Mouse (Mus musculus) liver, embryonic 11.5 days (tissue): Measurements from ENCODE around the gene Myo1f. TPM values are rescaled to one million over a fixed set of nuclear protein-coding genes. Genes with fewer than 3 reads are reported as not detected.
A peak's percentile ranks its signal among the peaks of the same experiment; 100 is the strongest.

Source experiments
- ATAC-seq: fragments of 200-750 bp; cut with Nextera tagmentation; replicated peaks from 2 replicates; pipeline ENCODE4 v1.8.0; 2017; ENCODE audit warnings: moderate number of reproducible peaks, mild to moderate bottlenecking, moderate TSS enrichment, moderate library complexity; ENCODE audit not compliant: low FRiP score
- DNase-seq: peaks from one replicate; pipeline ENCODE4 v3.0.0-alpha.2; 2017; ENCODE audit warnings: low spot score
- H3K27ac ChIP-seq: fragments of 300-500 bp; sonication (generic); 2 replicates; pipeline ENCODE4 v1.5.1; 2014; ENCODE audit warnings: mild to moderate bottlenecking, low read depth, low read length, control low read depth
- H3K27me3 ChIP-seq: fragments of 300-500 bp; sonication (generic); replicated peaks from 2 replicates; pipeline ENCODE4 v1.6.1; 2014; ENCODE audit warnings: low read length, mixed read lengths; ENCODE audit not compliant: control insufficient read depth, insufficient read depth
- H3K36me3 ChIP-seq: fragments of 300-500 bp; sonication (generic); 2 replicates; pipeline ENCODE4 v1.6.1; 2014; ENCODE audit warnings: mild to moderate bottlenecking, low read length, moderate library complexity, mixed read lengths; ENCODE audit not compliant: control insufficient read depth, insufficient read depth
- H3K4me1 ChIP-seq: fragments of 300-500 bp; sonication (generic); replicated peaks from 2 replicates; pipeline ENCODE4 v1.6.1; 2014; ENCODE audit warnings: low read length, mixed read lengths; ENCODE audit not compliant: control insufficient read depth, insufficient read depth
- H3K4me2 ChIP-seq: fragments of 300-500 bp; sonication (generic); 2 replicates; pipeline ENCODE4 v1.6.1; 2014; ENCODE audit warnings: mild to moderate bottlenecking, control low read depth, moderate library complexity
- H3K4me3 ChIP-seq: fragments of 300-500 bp; sonication (generic); 2 replicates; pipeline ENCODE4 v1.5.1; 2014; ENCODE audit warnings: low read depth, low read length, control low read depth
- H3K9ac ChIP-seq: fragments of 300-500 bp; sonication (generic); 2 replicates; pipeline ENCODE4 v1.6.1; 2014; ENCODE audit warnings: low read depth, low read length, control low read depth
- H3K9me3 ChIP-seq: fragments of 300-500 bp; sonication (generic); 2 replicates; pipeline ENCODE4 v1.6.1; 2016; ENCODE audit warnings: low read length, inconsistent platforms, mixed read lengths; ENCODE audit not compliant: control insufficient read depth
- WGBS: fragments of 180-500 bp; shearing (Covaris S2); extraction: QIAGEN DNeasy Blood & Tissue Kit; methylation state at CpG from one replicate; pipeline ENCODE4 v1.1.7; 2014; 5-methylcytosine and 5-hydroxymethylcytosine counted together
- polyA plus RNA-seq: library from polyadenylated mRNA; unstranded; fragments of >200 nt; fragmentation: Nextera tagmentation; extraction: Ambion mirVana; gene quantifications from 2 replicates; pipeline ENCODE4 v1.2.1, GENCODE M21; 2014

Gene Myo1f
- polyA plus RNA-seq, 1 experiment from 2014 or later, result 8.1 TPM

DNA sequence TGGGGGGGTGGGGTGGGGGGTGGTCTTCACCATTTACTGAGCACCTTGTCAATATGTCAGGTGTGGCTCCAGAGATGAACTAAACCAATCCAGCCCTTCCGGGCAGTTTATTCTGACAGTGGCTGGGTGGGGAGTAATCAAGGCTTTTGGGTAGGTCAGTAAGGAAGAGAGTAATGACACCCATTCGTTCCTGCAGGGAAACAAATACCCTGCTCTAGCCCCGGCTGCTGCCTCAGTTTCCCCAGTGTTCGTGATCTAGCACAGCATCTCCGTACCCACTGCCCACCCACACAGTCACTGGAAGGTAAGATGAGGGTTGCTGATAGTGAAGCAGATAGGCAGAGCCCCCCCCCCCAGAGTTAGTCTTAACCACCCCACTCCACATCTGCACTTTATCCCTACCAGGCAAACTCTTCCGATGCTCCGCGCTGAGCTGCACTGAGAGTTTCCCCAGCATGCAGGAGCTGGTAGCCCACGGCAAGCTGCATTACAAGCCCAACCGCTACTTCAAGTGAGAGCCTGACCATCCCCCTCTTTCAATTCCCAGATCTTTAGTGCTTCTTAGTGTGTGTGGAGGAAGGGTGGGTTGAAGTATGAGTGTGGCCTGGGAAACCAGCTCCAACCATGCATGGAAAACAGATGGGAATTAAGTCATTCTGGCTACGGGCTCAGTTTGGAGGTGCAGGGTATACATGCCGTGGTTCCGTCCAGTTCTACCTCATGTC, 74.8 kb downstream of the Myo1f start:
- Histone ChIP-seq H3K4me2 (peak overlapping the region; percentile 90), H3K4me3 (peak overlapping the region; percentile 59), H3K27ac (peak overlapping the region; percentile 85), H3K9me3 (no peaks in the 10 kb centered on the region), H3K4me1 (peaks cover 11% of the 10 kb centered on the region), H3K27me3 (no peaks in the 10 kb centered on the region), H3K9ac (no peak overlapping the region; the same call in 1 of the 2 replicates), H3K36me3 (peaks cover 5% of the 10 kb centered on the region; the same call in 1 of the 2 replicates)
- DNase-seq (peak; percentile 29), ATAC-seq (no peak)
- WGBS, result 85% methylated on average over 13 of the region's 13 CpGs

DNA sequence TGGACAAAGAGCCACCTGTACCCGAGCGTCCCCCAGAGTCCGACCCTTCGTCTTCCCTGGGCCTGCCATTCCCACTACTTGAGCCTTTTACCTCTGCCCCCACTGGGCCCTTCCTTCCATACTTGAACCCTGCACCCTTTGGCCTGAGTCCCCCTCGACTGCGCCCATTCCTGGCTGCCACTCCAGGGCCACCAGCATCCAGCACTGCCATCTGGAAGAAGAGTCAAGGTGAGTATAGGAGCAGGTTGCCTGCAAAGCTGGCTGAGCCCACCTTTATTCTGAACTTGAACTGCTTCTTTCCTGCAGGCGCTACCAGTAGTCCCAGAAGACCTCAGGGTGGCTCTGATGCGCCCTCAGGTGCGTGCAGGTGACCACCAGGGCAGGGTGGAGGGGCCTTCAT, 75.7 kb downstream of the Myo1f start:
- Histone ChIP-seq H3K4me3 (no peak overlapping the region), H3K36me3 (peaks cover 5% of the 10 kb centered on the region; the same call in 1 of the 2 replicates), H3K4me2 (no peak overlapping the region), H3K4me1 (peaks cover 11% of the 10 kb centered on the region), H3K9ac (no peak overlapping the region), H3K27me3 (no peaks in the 10 kb centered on the region), H3K9me3 (no peaks in the 10 kb centered on the region), H3K27ac (no peak overlapping the region)
- WGBS, result 94% methylated on average over 9 of the region's 9 CpGs
- ATAC-seq, result no peak
- peak; percentile 29 for DNase-seq

DNA sequence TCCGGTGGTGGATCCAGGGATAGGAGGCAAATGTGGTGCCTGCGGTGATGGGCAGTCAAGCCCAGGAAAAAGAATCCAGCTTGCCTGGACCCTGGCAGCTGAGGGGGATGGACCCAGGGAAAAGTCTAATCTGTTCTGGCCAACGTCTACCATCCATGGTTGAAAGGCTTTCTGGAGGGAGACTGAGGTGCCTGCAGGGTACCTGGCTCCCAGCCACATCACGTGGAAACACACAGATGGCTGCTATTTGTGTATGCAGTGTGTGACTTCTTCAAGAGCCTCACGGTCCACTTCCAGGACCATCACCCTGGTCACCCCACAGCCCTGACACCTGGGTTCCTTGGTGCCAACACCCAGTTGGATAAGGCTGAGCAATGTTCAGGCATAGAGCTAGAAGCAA, 76.3 kb downstream of the Myo1f start:
- Histone ChIP-seq H3K36me3 (peaks cover 5% of the 10 kb centered on the region; the same call in 1 of the 2 replicates), H3K9ac (no peak overlapping the region)
- 88% methylated on average over 5 of the region's 5 CpGs for WGBS

DNA sequence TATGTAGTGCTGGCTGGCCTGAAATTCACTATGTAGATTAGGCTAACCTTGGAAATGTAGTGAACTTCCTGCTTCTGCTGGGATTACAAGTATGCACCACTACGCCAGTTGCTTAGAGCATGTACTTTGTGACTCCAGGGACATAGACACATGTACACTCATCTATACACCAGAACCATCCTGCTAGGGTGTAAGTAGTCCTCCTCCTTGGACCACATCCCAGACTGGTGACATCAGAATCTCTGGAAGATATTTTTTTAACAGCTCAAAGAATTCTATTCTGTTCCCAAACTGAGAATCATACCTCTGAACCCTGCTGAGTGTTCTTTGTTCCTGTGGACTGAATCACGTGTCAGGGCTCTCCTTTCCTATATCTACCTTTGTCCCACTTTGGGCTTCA, 81.5 kb downstream of the Myo1f start:
- Histone ChIP-seq H3K4me1 (peaks cover 13% of the 10 kb centered on the region), H3K36me3 (peaks cover under 1% of the 10 kb centered on the region; the same call in 1 of the 2 replicates), H3K4me3 (no peak overlapping the region), H3K9me3 (no peaks in the 10 kb centered on the region), H3K4me2 (no peak overlapping the region), H3K27me3 (no peaks in the 10 kb centered on the region), H3K27ac (no peak overlapping the region), H3K9ac (no peak overlapping the region)
- ATAC-seq (no peak), DNase-seq (peak; percentile 24)
- 95% methylated on average over 2 of the region's 2 CpGs for WGBS

More for the DNA sequence above, 76.3 kb downstream of the Myo1f start:
- H3K9me3 ChIP-seq, result no peaks in the 10 kb centered on the region
- no peak overlapping the region for H3K4me2 ChIP-seq
- H3K4me1 ChIP-seq, result peaks cover 11% of the 10 kb centered on the region
- ATAC-seq, result no peak
- DNase-seq, result peak; percentile 29
- H3K4me3 ChIP-seq, result no peak overlapping the region
- no peaks in the 10 kb centered on the region for H3K27me3 ChIP-seq
- no peak overlapping the region for H3K27ac ChIP-seq

DNA sequence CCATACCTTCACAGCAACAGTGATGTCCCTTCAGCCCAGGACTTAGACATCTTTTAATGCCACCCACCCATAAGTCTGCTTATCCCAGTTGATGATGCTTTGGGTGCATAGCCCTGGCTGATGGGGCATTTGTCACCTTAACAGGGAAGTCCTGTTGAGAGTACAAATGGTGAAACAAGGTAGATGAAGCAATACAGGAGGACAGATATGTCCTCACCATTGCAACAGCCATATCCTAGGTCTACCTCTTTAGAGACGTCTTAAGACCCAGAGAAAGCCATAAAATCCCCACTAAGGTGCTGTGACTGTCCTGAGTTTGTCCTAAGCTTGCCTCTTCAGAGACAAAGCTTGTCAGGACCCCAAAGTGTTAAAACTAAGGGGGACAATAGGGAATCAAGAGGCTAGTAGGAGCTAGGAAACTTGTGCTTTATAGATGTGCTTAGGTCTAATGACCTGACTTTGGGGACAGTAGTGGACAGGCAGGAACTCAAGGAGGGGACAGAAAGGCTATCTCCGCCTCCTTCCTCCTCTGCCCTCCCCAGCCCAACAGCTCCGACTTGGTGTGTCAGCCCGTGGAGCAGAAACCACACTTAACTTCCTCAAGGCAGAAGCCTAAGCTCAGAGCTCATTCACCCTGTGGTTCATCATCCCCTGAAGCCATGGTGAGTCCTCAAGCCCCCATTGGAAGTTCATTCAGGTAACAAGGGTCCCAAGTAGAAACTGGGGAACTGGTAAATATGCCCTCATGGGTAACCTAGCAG, 82.2 kb downstream of the Myo1f start, which contains the start of gene Pram1:
Gene Pram1, plus strand, starts transcription at position 541 of the 761 bp plus-strand sequence.
- Histone ChIP-seq H3K9me3 (no peaks in the 10 kb centered on the region), H3K36me3 (no peaks in the 10 kb centered on the region), H3K4me3 (no peak within 1 kb of the TSS), H3K4me1 (peaks cover 13% of the 10 kb centered on the region), H3K4me2 (no peak within 1 kb of the TSS), H3K27me3 (no peaks in the 10 kb centered on the region), H3K9ac (no peak within 1 kb of the TSS), H3K27ac (no peak within 1 kb of the TSS)
- WGBS, result 48% methylated on average over 4 of the region's 4 CpGs
- no peak for ATAC-seq
- peak; percentile 9 for DNase-seq

DNA sequence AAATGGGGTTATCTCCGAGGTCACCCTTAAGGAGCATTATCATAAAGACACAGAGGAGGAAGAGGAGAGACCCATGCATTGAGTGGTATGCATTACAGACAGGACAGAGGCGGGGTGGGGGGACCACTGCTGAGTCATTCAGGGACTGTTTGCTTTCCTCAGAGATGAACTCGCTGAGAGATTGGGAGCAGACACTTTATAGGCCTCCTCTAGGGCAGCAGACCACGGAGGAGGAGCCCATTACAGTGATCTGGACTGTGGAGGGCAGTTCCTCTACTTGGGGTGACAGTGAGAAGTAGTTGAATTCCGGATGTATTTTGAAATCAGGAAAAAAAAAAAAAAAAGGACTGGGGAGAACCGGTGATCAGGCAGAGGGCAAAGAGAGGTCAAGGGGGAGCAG, 84.2 kb downstream of the Myo1f start:
- Histone ChIP-seq H3K4me3 (no peak overlapping the region), H3K36me3 (peaks cover 10% of the 10 kb centered on the region), H3K27me3 (no peaks in the 10 kb centered on the region), H3K4me2 (no peak overlapping the region), H3K27ac (no peak overlapping the region), H3K9me3 (no peaks in the 10 kb centered on the region), H3K4me1 (peaks cover 13% of the 10 kb centered on the region), H3K9ac (no peak overlapping the region)
- 32% methylated on average over 6 of the region's 6 CpGs for WGBS
- ATAC-seq (peak; percentile 64), DNase-seq (peak; percentile 31)

DNA sequence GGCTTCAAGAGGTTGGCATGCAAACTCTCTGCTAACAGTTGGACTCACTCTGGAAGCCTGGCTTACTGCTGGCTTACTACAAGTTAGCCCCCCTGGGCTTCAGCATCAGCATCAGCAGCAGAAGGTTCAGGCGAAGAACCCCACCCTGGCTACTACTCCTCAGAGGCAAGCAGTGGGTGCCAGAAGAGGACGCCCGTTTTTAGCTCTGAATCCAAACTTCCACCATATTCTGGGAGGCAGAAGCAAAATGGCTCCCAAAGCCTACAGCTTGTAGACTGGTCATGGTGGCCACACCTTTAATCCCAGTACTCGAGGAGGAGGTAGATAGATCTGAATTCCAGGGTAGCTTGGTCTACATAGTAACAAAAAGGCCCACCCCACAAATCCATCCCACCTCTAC, 88.6 kb downstream of the Myo1f start:
- Histone ChIP-seq H3K27me3 (no peaks in the 10 kb centered on the region), H3K36me3 (peaks cover 46% of the 10 kb centered on the region), H3K9ac (no peak overlapping the region), H3K4me3 (no peak overlapping the region), H3K27ac (no peak overlapping the region), H3K9me3 (no peaks in the 10 kb centered on the region), H3K4me2 (no peak overlapping the region), H3K4me1 (peaks cover 13% of the 10 kb centered on the region)
- WGBS, result 91% methylated on average over 4 of the region's 4 CpGs
- ATAC-seq, result no peak
- DNase-seq, result no peak

DNA sequence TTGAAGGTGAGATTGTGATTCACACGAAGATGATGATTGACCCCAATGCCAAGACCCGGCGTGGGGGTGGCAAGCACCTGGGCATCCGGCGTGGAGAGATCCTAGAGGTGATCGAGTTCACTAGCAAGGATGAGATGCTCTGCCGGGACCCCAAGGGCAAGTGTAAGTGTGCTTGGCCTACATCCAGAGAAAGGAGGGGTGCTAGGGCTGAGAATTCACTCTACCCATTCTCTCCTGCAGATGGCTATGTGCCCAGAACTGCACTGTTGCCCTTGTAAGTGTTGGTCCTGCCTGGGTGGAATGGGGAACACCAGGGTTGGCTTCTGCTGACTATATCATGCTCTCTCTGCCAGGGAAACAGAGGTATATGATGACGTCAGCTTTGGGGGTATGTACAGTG, 89.6 kb downstream of the Myo1f start:
- H3K4me1 ChIP-seq, result peaks cover 8% of the 10 kb centered on the region
- ATAC-seq, result no peak

More for the DNA sequence above, 89.6 kb downstream of the Myo1f start:
- H3K4me2 ChIP-seq, result no peak overlapping the region
- 95% methylated on average over 8 of the region's 8 CpGs for WGBS
- H3K36me3 ChIP-seq, result peaks cover 55% of the 10 kb centered on the region
- H3K27ac ChIP-seq, result no peak overlapping the region
- H3K27me3 ChIP-seq, result no peaks in the 10 kb centered on the region
- no peak for DNase-seq
- H3K9me3 ChIP-seq, result no peaks in the 10 kb centered on the region
- H3K9ac ChIP-seq, result no peak overlapping the region
- no peak overlapping the region for H3K4me3 ChIP-seq
